Mouse (Mus musculus) macrophage (primary cell): Measurements from ENCODE around the gene Nod2. TPM values are rescaled to one million over a fixed set of nuclear protein-coding genes. Genes with fewer than 3 reads are reported as not detected.
A peak's percentile ranks its signal among the peaks of the same experiment; 100 is the strongest.

Experiments
- H3K27ac ChIP-seq: fragments of 350-480 bp; formaldehyde crosslinking; 2 replicates; pipeline ENCODE4 v1.9.0; 2021
- H3K36me3 ChIP-seq: fragments of 350-480 bp; formaldehyde crosslinking; 2 replicates; pipeline ENCODE4 v1.9.0; 2021; ENCODE audit errors: inconsistent target
- H3K4me3 ChIP-seq: fragments of 350-480 bp; formaldehyde crosslinking; 2 replicates; pipeline ENCODE4 v1.9.0; 2021; ENCODE audit errors: inconsistent target
- H3K79me2 ChIP-seq: fragments of 350-480 bp; formaldehyde crosslinking; 2 replicates; pipeline ENCODE4 v1.9.0; 2021; ENCODE audit errors: inconsistent target
- WGBS: methylation state at CpG from one replicate; pipeline ENCODE4 v1.1.7; 2026; ENCODE audit warnings: inconsistent platforms; ENCODE audit not compliant: missing documents; 5-methylcytosine and 5-hydroxymethylcytosine counted together
- polyA plus RNA-seq: library from polyadenylated mRNA; stranded (reverse); fragments of 250-400 nt; gene quantifications from 3 replicates; pipeline ENCODE4 v1.2.4, GENCODE M21; 2018; ENCODE audit warnings: inconsistent platforms

Gene Nod2
- polyA plus RNA-seq, 1 experiment from 2014 or later = 2.9 TPM

GRCm38 (mm10) chr8:88677071-88677470 is 30.0 kb downstream of the Nod2 start:
- H3K36me3 ChIP-seq = peaks cover 90% of the 10 kb centered on the region
- 93% methylated on average over 8 of the region's 8 CpGs for WGBS
- no peaks in the 10 kb centered on the region for H3K79me2 ChIP-seq
- no peak overlapping the region for H3K27ac ChIP-seq
- no peak overlapping the region for H3K4me3 ChIP-seq

GRCm38 (mm10) chr8:88680566-88680965 is 33.5 kb downstream of the Nod2 start:
- Histone ChIP-seq H3K36me3 (peaks cover 86% of the 10 kb centered on the region), H3K4me3 (no peak overlapping the region), H3K27ac (no peak overlapping the region), H3K79me2 (no peaks in the 10 kb centered on the region)
- WGBS = 100% methylated on average over 2 of the region's 2 CpGs

GRCm38 (mm10) chr8:88681046-88681445 is 33.9 kb downstream of the Nod2 start:
- no peak overlapping the region for H3K27ac ChIP-seq
- 97% methylated on average over 8 of the region's 8 CpGs for WGBS

GRCm38 (mm10) chr8:88683656-88684289 is 36.7 kb downstream of the Nod2 start:
- H3K79me2 ChIP-seq = no peaks in the 10 kb centered on the region
- no peak overlapping the region for H3K27ac ChIP-seq
- H3K4me3 ChIP-seq = no peak overlapping the region
- H3K36me3 ChIP-seq = peaks cover 79% of the 10 kb centered on the region
- 91% methylated on average over 6 of the region's 7 CpGs for WGBS

More at GRCm38 (mm10) chr8:88681046-88681445, 33.9 kb downstream of the Nod2 start:
- Histone ChIP-seq H3K4me3 (no peak overlapping the region), H3K79me2 (no peaks in the 10 kb centered on the region), H3K36me3 (peaks cover 86% of the 10 kb centered on the region)

GRCm38 (mm10) chr8:88686226-88686905 is 39.3 kb downstream of the Nod2 start:
- 87% methylated on average over 8 of the region's 9 CpGs for WGBS
- Histone ChIP-seq H3K4me3 (no peak overlapping the region), H3K27ac (no peak overlapping the region), H3K36me3 (peaks cover 61% of the 10 kb centered on the region), H3K79me2 (no peaks in the 10 kb centered on the region)

- Histone ChIP-seq H3K27ac (no peak overlapping the region), H3K79me2 (no peaks in the 10 kb centered on the region), H3K36me3 (peaks cover 56% of the 10 kb centered on the region), H3K4me3 (no peak overlapping the region)
- 91% methylated on average over 6 of the region's 8 CpGs for WGBS
These were observed 39.8 kb downstream of the Nod2 start for GRCm38 (mm10) chr8:88686906-88687235.

GRCm38 (mm10) chr8:88689151-88689550 is 42.0 kb downstream of the Nod2 start:
- Histone ChIP-seq H3K4me3 (no peak overlapping the region), H3K27ac (no peak overlapping the region), H3K36me3 (peaks cover 37% of the 10 kb centered on the region), H3K79me2 (no peaks in the 10 kb centered on the region)
- 91% methylated on average over 6 of the region's 6 CpGs for WGBS

- H3K4me3 ChIP-seq = no peak overlapping the region
- 94% methylated on average over 6 of the region's 6 CpGs for WGBS
- H3K36me3 ChIP-seq = peaks cover 35% of the 10 kb centered on the region
- no peak overlapping the region for H3K27ac ChIP-seq
- H3K79me2 ChIP-seq = no peaks in the 10 kb centered on the region
These were observed 42.8 kb downstream of the Nod2 start for GRCm38 (mm10) chr8:88689891-88690290.

- Histone ChIP-seq H3K4me3 (no peak overlapping the region), H3K36me3 (peaks cover 20% of the 10 kb centered on the region), H3K79me2 (no peaks in the 10 kb centered on the region), H3K27ac (no peak overlapping the region)
- WGBS = 49% methylated on average over 4 of the region's 4 CpGs
These were observed 44.3 kb downstream of the Nod2 start for GRCm38 (mm10) chr8:88691342-88691948.

GRCm38 (mm10) chr8:88691961-88692360 is 44.8 kb downstream of the Nod2 start:
- peaks cover 15% of the 10 kb centered on the region for H3K36me3 ChIP-seq
- no peak overlapping the region for H3K27ac ChIP-seq
- H3K79me2 ChIP-seq = no peaks in the 10 kb centered on the region
- H3K4me3 ChIP-seq = no peak overlapping the region
- 49% methylated on average over 7 of the region's 7 CpGs for WGBS

GRCm38 (mm10) chr8:88692866-88693265 is 45.8 kb downstream of the Nod2 start:
- Histone ChIP-seq H3K4me3 (no peak overlapping the region), H3K27ac (no peak overlapping the region), H3K79me2 (peaks cover 7% of the 10 kb centered on the region), H3K36me3 (peaks cover 11% of the 10 kb centered on the region; the same call in 1 of the 2 replicates)
- 96% methylated on average over 5 of the region's 6 CpGs for WGBS

GRCm38 (mm10) chr8:88693376-88693775 is 46.3 kb downstream of the Nod2 start:
- 92% methylated on average over 4 of the region's 4 CpGs for WGBS
- Histone ChIP-seq H3K27ac (no peak overlapping the region), H3K36me3 (peaks cover 8% of the 10 kb centered on the region; the same call in 1 of the 2 replicates), H3K79me2 (peaks cover 12% of the 10 kb centered on the region), H3K4me3 (no peak overlapping the region)

- Histone ChIP-seq H3K36me3 (peaks cover 1% of the 10 kb centered on the region; the same call in 1 of the 2 replicates), H3K27ac (no peak overlapping the region), H3K79me2 (peaks cover 21% of the 10 kb centered on the region), H3K4me3 (no peak overlapping the region)
- 6% methylated on average over 7 of the region's 7 CpGs for WGBS
These were observed 47.2 kb downstream of the Nod2 start for GRCm38 (mm10) chr8:88694291-88694690.

- 14% methylated on average over 7 of the region's 7 CpGs for WGBS
- no peak overlapping the region for H3K27ac ChIP-seq
- H3K36me3 ChIP-seq = no peaks in the 10 kb centered on the region
- peaks cover 41% of the 10 kb centered on the region for H3K79me2 ChIP-seq
- H3K4me3 ChIP-seq = peak overlapping the region; percentile 29
These were observed 49.1 kb downstream of the Nod2 start for GRCm38 (mm10) chr8:88696228-88696627.
